Mouse (Mus musculus) hindbrain, embryonic 14.5 days (tissue): ENCODE results near the gene Syt15. TPM values are rescaled to one million over a fixed set of nuclear protein-coding genes. Genes with fewer than 3 reads are reported as not detected.

Experiments used
- ATAC-seq: fragments of 200-750 bp; cut with Nextera tagmentation; 2 replicates; pipeline ENCODE4 v1.8.0; 2017; ENCODE audit warnings: moderate number of reproducible peaks, mild to moderate bottlenecking, moderate TSS enrichment, moderate library complexity; ENCODE audit not compliant: low FRiP score
- DNase-seq: peaks from one replicate; pipeline ENCODE4 v3.0.0-alpha.2; 2015; ENCODE audit warnings: low spot score
- H3K27ac ChIP-seq: fragments of 300-500 bp; sonication (generic); 2 replicates; pipeline ENCODE4 v1.5.1; 2014; ENCODE audit warnings: mild to moderate bottlenecking, moderate library complexity
- H3K27me3 ChIP-seq: fragments of 300-500 bp; sonication (generic); 2 replicates; pipeline ENCODE4 v1.6.1; 2014; ENCODE audit warnings: mild to moderate bottlenecking, low read length, mixed read lengths; ENCODE audit not compliant: control insufficient read depth, insufficient read depth
- H3K36me3 ChIP-seq: fragments of 300-500 bp; sonication (generic); replicated peaks from 2 replicates; pipeline ENCODE4 v1.6.1; 2014; ENCODE audit not compliant: control insufficient read depth, insufficient read depth
- H3K4me1 ChIP-seq: fragments of 300-500 bp; sonication (generic); replicated peaks from 2 replicates; pipeline ENCODE4 v1.6.1; 2014; ENCODE audit warnings: antibody characterized with exemption, low read length, mixed read lengths; ENCODE audit not compliant: control insufficient read depth, insufficient read depth
- H3K4me2 ChIP-seq: fragments of 300-500 bp; sonication (generic); replicated peaks from 2 replicates; pipeline ENCODE4 v1.6.1; 2014; ENCODE audit warnings: mild to moderate bottlenecking, moderate library complexity
- H3K4me3 ChIP-seq: fragments of 300-500 bp; sonication (generic); replicated peaks from 2 replicates; pipeline ENCODE4 v1.5.1; 2014; ENCODE audit warnings: mild to moderate bottlenecking, low read length
- H3K9ac ChIP-seq: fragments of 300-500 bp; sonication (generic); 2 replicates; pipeline ENCODE4 v1.6.1; 2014
- H3K9me3 ChIP-seq: fragments of 300-500 bp; sonication (generic); 2 replicates; pipeline ENCODE4 v1.6.1; 2016; ENCODE audit warnings: low read length; ENCODE audit not compliant: control insufficient read depth
- WGBS: fragments of 180-500 bp; shearing (Covaris S2); extraction: QIAGEN DNeasy Blood & Tissue Kit; methylation state at CpG from one replicate; pipeline ENCODE4 v1.1.7; 2014; 5-methylcytosine and 5-hydroxymethylcytosine counted together
- polyA plus RNA-seq: library from polyadenylated mRNA; unstranded; fragments of >200 nt; fragmentation: Nextera tagmentation; extraction: Ambion mirVana; gene quantifications from 2 replicates; pipeline ENCODE4 v1.2.1, GENCODE M21; 2014

Gene Syt15
- polyA plus RNA-seq, 1 experiment from 2014 or later: 0.79 TPM

DNA sequence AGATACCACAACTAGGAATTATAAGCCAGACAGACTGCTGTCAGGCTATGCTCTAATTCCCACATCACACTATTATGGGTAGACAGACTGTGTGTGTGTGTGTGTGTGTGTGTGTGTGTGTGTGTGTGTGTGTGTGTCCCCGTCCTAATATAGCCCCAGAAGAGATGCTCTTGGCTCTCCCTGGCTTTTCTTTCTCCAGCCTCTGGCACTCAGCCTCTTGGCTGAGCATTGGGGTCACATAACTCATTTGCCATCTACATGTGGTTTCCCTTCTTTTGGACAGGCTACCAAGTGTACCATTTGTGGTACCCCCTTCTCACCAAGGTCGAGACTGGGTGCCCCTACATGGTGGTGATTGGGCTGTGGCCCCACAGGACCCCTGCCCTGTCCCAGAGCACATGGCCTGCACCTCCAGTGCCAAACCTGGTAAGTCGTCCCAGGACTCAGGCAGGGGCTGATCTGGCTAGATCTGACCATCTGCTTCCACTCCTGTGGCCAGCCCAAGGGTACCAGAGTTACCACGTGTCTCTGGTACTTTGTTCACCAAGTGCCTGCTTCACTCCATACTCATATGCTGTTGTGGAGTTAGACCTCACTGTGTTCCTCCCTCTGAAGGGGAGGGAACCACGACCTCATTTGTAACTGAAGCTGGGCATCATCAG, 2.2 kb downstream of the Syt15 start:
- WGBS: 72% methylated on average over 5 of the region's 5 CpGs
- no peak for DNase-seq

DNA sequence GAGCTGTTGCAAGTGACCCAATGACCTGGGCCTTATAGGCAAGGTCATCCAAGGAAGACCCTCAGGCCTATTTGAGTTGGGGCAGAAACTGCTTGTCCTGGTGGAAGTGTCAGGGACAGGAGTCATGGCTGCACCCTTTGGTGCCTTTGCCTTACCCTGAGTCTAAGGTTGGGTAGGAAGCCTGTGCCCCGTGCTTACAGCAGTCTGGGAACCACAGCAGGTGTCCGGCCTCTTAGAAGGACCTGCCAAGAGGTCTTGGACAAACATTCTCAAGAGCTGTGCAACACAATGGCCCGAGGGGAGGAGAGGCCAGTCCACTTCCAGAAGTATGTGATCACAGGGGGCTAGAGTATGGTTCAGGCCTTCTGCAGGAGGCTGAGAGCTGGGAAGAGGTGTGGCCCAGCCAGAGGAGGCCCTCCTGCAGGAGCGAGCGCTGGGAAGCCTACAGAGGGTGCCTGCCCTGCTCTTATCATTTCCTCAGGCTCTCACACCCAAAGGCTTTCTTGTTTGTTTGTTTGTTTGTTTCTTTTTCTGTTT, 4.0 kb downstream of the Syt15 start:
- no peak overlapping the region for H3K27ac ChIP-seq
- peaks cover 22% of the 10 kb centered on the region for H3K27me3 ChIP-seq
- H3K4me2 ChIP-seq: no peak overlapping the region
- WGBS: 84% methylated on average over 5 of the region's 5 CpGs
- no peak overlapping the region for H3K9ac ChIP-seq
- H3K4me3 ChIP-seq: no peak overlapping the region
- H3K4me1 ChIP-seq: no peaks in the 10 kb centered on the region; the same call in 1 of the 2 replicates
- no peaks in the 10 kb centered on the region for H3K9me3 ChIP-seq
- DNase-seq (no peak), ATAC-seq (no peak)
- no peaks in the 10 kb centered on the region for H3K36me3 ChIP-seq

More for the DNA sequence above, 2.2 kb downstream of the Syt15 start:
- Histone ChIP-seq H3K9ac (no peak overlapping the region), H3K27ac (no peak overlapping the region), H3K27me3 (peaks cover 22% of the 10 kb centered on the region), H3K4me3 (no peak overlapping the region), H3K4me1 (no peaks in the 10 kb centered on the region; the same call in 1 of the 2 replicates), H3K9me3 (no peaks in the 10 kb centered on the region), H3K4me2 (no peak overlapping the region), H3K36me3 (no peaks in the 10 kb centered on the region)
- ATAC-seq: no peak

DNA sequence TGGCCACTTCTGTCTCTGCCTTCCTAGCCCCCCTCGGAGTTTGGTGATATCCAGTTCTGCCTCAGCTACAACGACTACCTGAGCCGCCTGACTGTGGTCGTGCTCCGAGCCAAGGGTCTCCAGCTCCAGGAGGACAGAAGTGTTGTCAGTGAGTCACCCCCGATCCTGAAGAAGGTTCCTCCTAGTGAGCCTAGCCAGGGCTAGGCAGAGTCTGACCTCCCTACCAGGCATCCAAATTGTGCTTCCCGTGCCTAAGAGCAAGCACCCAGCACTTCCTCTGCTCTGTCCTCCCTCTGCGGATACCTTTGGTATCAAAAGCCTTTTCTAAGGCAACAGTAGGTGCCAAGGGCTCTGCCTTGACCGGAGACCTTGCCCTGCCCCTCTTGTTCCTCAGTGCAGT, 6.6 kb downstream of the Syt15 start:
- ATAC-seq: no peak
- no peak overlapping the region for H3K27ac ChIP-seq
- no peaks in the 10 kb centered on the region for H3K9me3 ChIP-seq
- no peak overlapping the region for H3K9ac ChIP-seq
- no peak for DNase-seq
- H3K4me3 ChIP-seq: no peak overlapping the region
- no peaks in the 10 kb centered on the region for H3K36me3 ChIP-seq
- H3K4me1 ChIP-seq: no peaks in the 10 kb centered on the region
- WGBS: 88% methylated on average over 9 of the region's 9 CpGs
- H3K27me3 ChIP-seq: peaks cover under 1% of the 10 kb centered on the region; the same call in 1 of the 2 replicates
- H3K4me2 ChIP-seq: no peak overlapping the region

DNA sequence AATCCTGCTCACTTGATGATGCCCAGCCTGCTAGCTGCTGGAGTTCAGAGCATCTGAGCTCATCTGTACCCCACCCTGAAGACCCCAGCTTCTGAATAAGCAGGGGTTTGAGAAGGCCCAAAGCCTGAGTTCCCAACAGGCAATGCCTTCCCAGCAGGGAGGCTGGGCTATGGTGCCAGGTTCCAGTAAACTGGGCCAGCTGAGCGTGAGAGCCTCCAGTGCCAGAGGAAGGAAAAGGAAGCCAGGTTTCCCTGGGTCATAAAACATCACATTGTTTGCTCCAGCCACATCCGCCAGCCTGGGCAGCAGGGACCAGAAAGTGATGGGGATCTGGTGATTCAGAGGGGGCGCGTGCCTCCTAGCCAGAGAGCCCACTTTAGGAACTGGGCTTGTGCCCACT, 7.2 kb downstream of the Syt15 start:
- no peak for DNase-seq
- H3K4me2 ChIP-seq: no peak overlapping the region
- 83% methylated on average over 4 of the region's 4 CpGs for WGBS
- H3K36me3 ChIP-seq: no peaks in the 10 kb centered on the region
- H3K4me1 ChIP-seq: no peaks in the 10 kb centered on the region
- H3K4me3 ChIP-seq: no peak overlapping the region
- H3K27me3 ChIP-seq: no peaks in the 10 kb centered on the region
- no peak for ATAC-seq
- no peaks in the 10 kb centered on the region for H3K9me3 ChIP-seq
- H3K27ac ChIP-seq: no peak overlapping the region
- H3K9ac ChIP-seq: no peak overlapping the region

DNA sequence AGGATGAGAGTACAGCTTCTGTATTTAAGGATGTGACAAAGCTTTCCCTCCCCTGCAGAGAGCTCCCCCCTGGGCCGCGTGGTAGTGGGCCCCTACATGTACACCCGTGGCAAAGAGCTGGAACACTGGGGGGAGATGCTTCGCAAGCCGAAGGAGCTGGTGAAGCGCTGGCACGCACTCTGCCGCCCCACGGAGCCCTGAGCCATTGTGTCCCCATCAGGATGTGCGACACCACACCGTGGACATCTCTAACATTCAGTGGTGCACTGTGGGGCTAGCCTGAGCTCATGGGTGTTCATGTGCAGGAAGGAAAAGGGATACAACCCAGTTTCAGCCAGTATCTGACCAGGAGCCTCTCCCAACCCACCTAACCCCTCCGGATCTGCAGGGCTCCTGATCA, 8.6 kb downstream of the Syt15 start:
- no peak overlapping the region for H3K4me3 ChIP-seq
- H3K36me3 ChIP-seq: no peaks in the 10 kb centered on the region
- WGBS: 90% methylated on average over 12 of the region's 12 CpGs
- no peak overlapping the region for H3K4me2 ChIP-seq
- H3K9me3 ChIP-seq: no peaks in the 10 kb centered on the region
- no peaks in the 10 kb centered on the region for H3K27me3 ChIP-seq
- H3K27ac ChIP-seq: no peak overlapping the region
- no peak overlapping the region for H3K9ac ChIP-seq
- no peak for DNase-seq
- no peaks in the 10 kb centered on the region for H3K4me1 ChIP-seq
- no peak for ATAC-seq

DNA sequence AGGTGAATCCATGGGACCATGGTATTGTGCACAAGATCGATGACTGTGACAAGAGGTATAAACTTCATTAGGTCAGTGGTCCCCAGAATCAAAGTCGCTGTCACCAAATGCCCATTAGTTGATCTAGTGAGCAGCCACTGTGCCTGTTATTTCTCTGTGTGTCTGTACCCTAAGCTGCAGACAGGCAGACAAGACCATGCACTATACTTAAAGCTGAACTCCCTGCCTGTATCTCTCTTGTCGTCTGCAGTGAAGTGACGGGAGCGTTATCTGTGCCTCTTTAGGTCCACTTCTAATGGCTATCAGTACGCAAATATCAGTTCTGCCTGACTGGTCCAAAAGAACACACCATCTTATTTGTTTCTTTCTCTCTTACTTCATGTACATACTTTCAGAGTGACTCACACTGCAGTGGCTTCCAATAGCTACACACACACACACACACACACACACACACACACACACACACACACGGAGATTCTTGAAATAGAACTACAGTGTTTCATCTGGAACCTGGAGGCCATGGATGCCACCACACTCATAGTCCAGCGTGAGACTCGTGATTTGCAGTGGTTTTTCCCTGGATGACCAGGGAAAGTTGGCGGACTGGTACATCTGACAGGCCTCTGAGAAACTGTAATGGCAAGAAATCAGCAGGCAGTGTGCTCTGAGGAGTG, 9.6 kb downstream of the Syt15 start:
- Histone ChIP-seq H3K27ac (no peak overlapping the region), H3K9ac (no peak overlapping the region), H3K9me3 (no peaks in the 10 kb centered on the region), H3K4me1 (no peaks in the 10 kb centered on the region), H3K27me3 (no peaks in the 10 kb centered on the region), H3K36me3 (no peaks in the 10 kb centered on the region), H3K4me3 (no peak overlapping the region), H3K4me2 (no peak overlapping the region)
- 90% methylated on average over 10 of the region's 10 CpGs for WGBS
- DNase-seq: no peak
- ATAC-seq: no peak

DNA sequence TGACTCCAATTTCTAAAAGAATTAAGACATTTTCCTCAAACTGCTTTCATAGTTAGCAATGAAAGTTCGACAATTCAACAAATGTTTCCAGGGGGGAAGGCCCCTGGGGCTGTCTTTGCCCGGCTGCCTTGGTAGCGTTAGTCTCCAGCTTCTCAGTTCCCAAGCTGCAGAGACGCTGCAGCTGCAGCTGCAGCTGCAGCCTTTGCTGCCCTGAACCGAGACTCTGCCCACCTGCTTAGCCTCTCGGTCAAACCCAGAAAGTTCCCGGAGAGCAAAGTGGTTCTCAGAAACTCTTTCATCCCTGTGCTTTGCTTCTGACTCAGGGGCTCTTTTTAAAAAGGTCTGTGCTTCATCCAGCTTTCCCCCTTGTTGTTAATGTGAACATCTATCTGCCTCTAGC, 12.9 kb downstream of the Syt15 start:
- no peak overlapping the region for H3K9ac ChIP-seq
- WGBS: 47% methylated on average over 7 of the region's 7 CpGs
- H3K27me3 ChIP-seq: no peaks in the 10 kb centered on the region
- H3K9me3 ChIP-seq: no peaks in the 10 kb centered on the region
- DNase-seq (no peak), ATAC-seq (no peak)
- no peak overlapping the region for H3K27ac ChIP-seq
- H3K4me3 ChIP-seq: no peak overlapping the region
- no peak overlapping the region for H3K4me2 ChIP-seq
- H3K36me3 ChIP-seq: no peaks in the 10 kb centered on the region
- H3K4me1 ChIP-seq: peaks cover 6% of the 10 kb centered on the region; the same call in 1 of the 2 replicates

DNA sequence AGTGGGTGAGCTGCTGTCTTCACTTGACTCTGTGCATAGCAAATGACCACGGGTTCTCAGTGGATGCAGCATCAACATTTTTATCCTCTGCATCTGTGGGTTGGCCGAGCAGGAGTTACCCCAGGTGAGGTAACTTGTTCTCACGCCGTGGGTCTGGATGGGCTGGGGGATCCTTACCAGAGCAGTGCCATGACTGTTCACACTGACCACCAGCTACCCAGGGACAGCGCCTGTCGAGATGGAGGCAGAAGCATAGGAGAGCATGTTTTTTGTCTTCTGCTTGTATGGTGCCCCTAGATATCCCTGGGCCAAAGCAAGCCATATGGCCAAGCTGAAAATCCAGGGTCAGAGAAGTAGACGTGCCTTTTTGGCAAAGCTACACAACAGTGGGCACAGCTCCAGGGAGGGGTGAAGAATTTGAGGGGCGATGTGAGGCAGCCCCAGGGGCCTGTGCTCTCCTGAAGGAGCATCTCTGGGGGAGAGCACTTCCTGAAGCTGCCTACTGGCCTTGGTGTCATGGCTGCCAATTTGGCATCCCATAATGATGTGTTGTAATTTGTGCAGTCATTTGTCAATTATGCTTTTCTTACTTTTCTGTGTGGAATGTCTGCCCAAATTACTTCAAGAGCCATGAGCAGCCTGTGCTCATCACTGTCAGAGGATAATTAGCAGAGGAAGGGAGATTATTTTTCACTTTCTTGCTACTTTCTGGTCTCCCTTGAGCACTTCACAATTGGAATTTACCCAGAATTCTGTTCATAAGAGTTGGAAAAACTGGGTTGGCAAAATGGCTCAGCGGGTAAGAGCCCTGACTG, 13.7 kb downstream of the Syt15 start:
- Histone ChIP-seq H3K9ac (no peak overlapping the region), H3K27ac (no peak overlapping the region), H3K4me3 (no peak overlapping the region), H3K4me1 (peaks cover 6% of the 10 kb centered on the region; the same call in 1 of the 2 replicates), H3K27me3 (no peaks in the 10 kb centered on the region), H3K36me3 (no peaks in the 10 kb centered on the region), H3K4me2 (no peak overlapping the region), H3K9me3 (no peaks in the 10 kb centered on the region)
- WGBS: 77% methylated on average over 9 of the region's 9 CpGs
- no peak for ATAC-seq
- no peak for DNase-seq

DNA sequence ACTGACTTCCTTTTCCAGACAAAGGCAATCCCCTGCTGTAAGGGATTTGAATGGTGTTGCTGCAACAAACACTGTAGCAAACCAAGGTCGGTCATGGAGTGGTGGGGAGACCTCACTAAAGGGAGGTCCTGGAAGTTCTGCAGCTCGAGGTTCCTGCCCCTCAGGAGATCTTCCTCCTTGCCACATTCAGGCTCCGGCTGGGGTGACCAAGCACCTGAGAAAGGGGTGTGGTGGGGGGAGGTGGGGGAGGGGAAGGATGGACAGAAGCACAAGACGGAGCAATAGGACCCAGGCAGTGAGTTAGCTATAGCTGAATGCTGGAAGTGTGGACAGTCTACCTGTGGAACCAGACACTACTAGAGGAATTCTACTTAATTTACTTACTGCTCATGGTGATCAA, 14.5 kb downstream of the Syt15 start:
- Histone ChIP-seq H3K27ac (no peak overlapping the region), H3K4me1 (peaks cover 6% of the 10 kb centered on the region; the same call in 1 of the 2 replicates), H3K9ac (no peak overlapping the region), H3K9me3 (no peaks in the 10 kb centered on the region), H3K4me2 (no peak overlapping the region), H3K27me3 (no peaks in the 10 kb centered on the region), H3K4me3 (no peak overlapping the region), H3K36me3 (no peaks in the 10 kb centered on the region)
- DNase-seq (no peak), ATAC-seq (no peak)
- 80% methylated on average over 4 of the region's 4 CpGs for WGBS
